8 mouse cellular contexts compared by ENCODE assay signal in the genomic region with DNA sequence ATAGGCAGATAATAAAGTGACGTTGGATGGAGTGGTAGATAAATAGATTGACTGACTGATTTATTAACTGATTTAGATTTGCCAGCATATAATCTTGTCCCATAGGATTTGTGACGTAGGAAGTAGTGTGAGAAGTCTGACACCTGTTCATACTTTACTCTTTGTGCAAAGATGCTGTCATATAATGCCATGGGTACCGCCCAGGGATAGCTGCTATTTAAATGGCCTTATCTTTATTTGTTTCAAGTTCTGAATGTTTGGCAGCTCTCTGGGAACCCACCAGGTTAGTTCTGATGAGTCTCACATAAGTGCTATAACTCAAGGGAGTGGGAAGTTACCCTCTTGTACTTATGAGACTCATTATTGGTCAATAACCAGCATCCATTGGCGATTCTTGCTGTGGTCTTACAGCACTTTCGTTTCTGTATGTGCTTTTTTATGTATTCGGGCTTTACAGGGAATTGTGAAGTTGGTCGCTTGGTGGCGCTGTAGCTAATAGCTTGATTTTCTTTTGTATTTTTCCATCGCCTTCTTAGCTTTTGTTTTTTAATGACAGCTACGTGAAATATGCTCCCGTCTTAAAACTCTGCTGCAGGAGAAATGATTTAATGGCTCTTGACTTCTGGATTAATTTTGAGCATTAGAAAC. TPM values are rescaled to one million over a fixed set of nuclear protein-coding genes. Genes with fewer than 3 reads are reported as not detected.
DNase-seq lines count a peak whose midpoint lies in the region; ATAC-seq and TF ChIP-seq lines count a peak whose summit lies in the region.

No protein-coding gene starts in this region.

- peak; percentile 46 for DNase-seq in CD4-positive helper T cell, adult 2 months (ENCODE audit: low read depth, low spot score)
- peak; percentile 58 for DNase-seq in c-Kit-positive CD71-positive TER-119-negative erythroid progenitor cells, embryonic 14.5 days (ENCODE audit: low read depth)
- DNase-seq in heart, postnatal 14 days = peak; percentile 77 to 85
- peak; percentile 89 to 90 for DNase-seq in kidney, postnatal 4 days
- DNase-seq in liver, embryonic 14.5 days (ENCODE audit: low read depth in 3 of 3, low spot score in 3 of 3) = peak; percentile 22 to 33 (median 27)
- DNase-seq in thymus, postnatal 0 days (ENCODE audit: low spot score) = peak; percentile 57

- WGBS in forebrain, embryonic 13.5 days = 28% methylated on average over 11 of the region's 11 CpGs
- WGBS in liver, embryonic 14.5 days (ENCODE audit: insufficient replicate concordance) = 17% methylated on average over 11 of the region's 11 CpGs
- 26% methylated on average over 11 of the region's 11 CpGs for WGBS in neural tube, embryonic 13.5 days

- no peaks in the 10 kb centered on the region for H3K9me3 ChIP-seq in forebrain, embryonic 13.5 days (replicated peaks)
- no peaks in the 10 kb centered on the region for H3K9me3 ChIP-seq in liver, embryonic 14.5 days (ENCODE audit: control insufficient read depth, low read length)
- no peaks in the 10 kb centered on the region for H3K9me3 ChIP-seq in neural tube, embryonic 13.5 days

- intact Hi-C loops in heart, postnatal 14 days (cut with DNase I) = loop anchor here (2.0 to 5.0 kb wide), 3 partner anchors 56 to 263 kb away; no protein-coding TSS in a partner anchor

- H3K27ac ChIP-seq in forebrain, embryonic 13.5 days = no peak overlapping the region
- no peak overlapping the region for H3K27ac ChIP-seq in liver, embryonic 14.5 days
- H3K27ac ChIP-seq in neural tube, embryonic 13.5 days (replicated peaks) = no peak overlapping the region

- H3K4me2 ChIP-seq in forebrain, embryonic 13.5 days = peak overlapping the region; percentile 24
- H3K4me2 ChIP-seq in liver, embryonic 14.5 days (ENCODE audit: low read depth) = peak overlapping the region; percentile 33; the same call in 1 of the 2 replicates
- H3K4me2 ChIP-seq in neural tube, embryonic 13.5 days = peak overlapping the region; percentile 37

- no peaks in the 10 kb centered on the region for H3K27me3 ChIP-seq in forebrain, embryonic 13.5 days
- no peaks in the 10 kb centered on the region for H3K27me3 ChIP-seq in liver, embryonic 14.5 days (ENCODE audit: control insufficient read depth, insufficient read depth, low read length)
- no peaks in the 10 kb centered on the region for H3K27me3 ChIP-seq in neural tube, embryonic 13.5 days

- TF ChIP-seq CTCF in liver, embryonic 14.5 days (IDR thresholded peaks at IDR 0.05; ENCODE audit: low read depth) = peak; percentile 40; the same call in 1 of the 2 replicates

- ATAC-seq in forebrain, embryonic 13.5 days = peak; percentile 63; the same call in 1 of the 2 replicates
- ATAC-seq in liver, embryonic 14.5 days (ENCODE audit: insufficient read depth) = no peak
- no peak for ATAC-seq in neural tube, embryonic 13.5 days (ENCODE audit: low read depth)

- H3K4me3 ChIP-seq in forebrain, embryonic 13.5 days = no peak overlapping the region
- no peak overlapping the region for H3K4me3 ChIP-seq in liver, embryonic 14.5 days (ENCODE audit: insufficient read depth in 1 of 2, low read depth in 2 of 2, low read length in 2 of 2)
- no peak overlapping the region for H3K4me3 ChIP-seq in neural tube, embryonic 13.5 days

- no peaks in the 10 kb centered on the region for H3K36me3 ChIP-seq in forebrain, embryonic 13.5 days (ENCODE audit: poor library complexity, severe bottlenecking)
- H3K36me3 ChIP-seq in liver, embryonic 14.5 days (replicated peaks; ENCODE audit: control insufficient read depth, insufficient read depth, low read depth) = no peaks in the 10 kb centered on the region
- H3K36me3 ChIP-seq in neural tube, embryonic 13.5 days = no peaks in the 10 kb centered on the region

- H3K9ac ChIP-seq in forebrain, embryonic 13.5 days = no peak overlapping the region
- no peak overlapping the region for H3K9ac ChIP-seq in liver, embryonic 14.5 days (replicated peaks)
- no peak overlapping the region for H3K9ac ChIP-seq in neural tube, embryonic 13.5 days

- peaks cover 4% of the 10 kb centered on the region; the same call in 1 of the 2 replicates for H3K4me1 ChIP-seq in forebrain, embryonic 13.5 days
- no peaks in the 10 kb centered on the region for H3K4me1 ChIP-seq in liver, embryonic 14.5 days (replicated peaks; ENCODE audit: control insufficient read depth in 2 of 2, insufficient read depth in 2 of 2, low read length in 1 of 2)
- 0 out of 2 replicates have a peak, but pooled peaks cover 5% of the 10 kb centered on the region for H3K4me1 ChIP-seq in neural tube, embryonic 13.5 days (replicated peaks)

- TF ChIP-seq EP300 in liver, embryonic 14.5 days (IDR thresholded peaks at IDR 0.05; ENCODE audit: low read depth) = no peak

RNA-seq across cellular contexts. Expression of gene Cerkl, which starts 55.2 kb away (rescaled TPM):
- 1.7 and 2.4 TPM in 2 replicates for polyA plus RNA-seq in forebrain, embryonic 13.5 days (2015; fragmentation: Nextera tagmentation; extraction: Ambion mirVana)
- total RNA-seq in heart, postnatal 14 days (2021) = under 1 TPM; 0.34 to 0.36 TPM
- polyA plus RNA-seq in liver, embryonic 14.5 days (2012; rRNA removed) = 0.75 and 1.2 TPM in 2 replicates
- polyA plus RNA-seq in liver, embryonic 14.5 days (2014; fragmentation: Nextera tagmentation; extraction: Ambion mirVana) = 1.5 and 5.0 TPM in 2 replicates
- 2.0 and 2.3 TPM in 2 replicates for polyA plus RNA-seq in neural tube, embryonic 13.5 days (2015; fragmentation: Nextera tagmentation; extraction: Ambion mirVana)
- 3.8 and 4.3 TPM in 2 replicates for polyA plus RNA-seq in thymus, postnatal 0 days (2015; fragmentation: Nextera tagmentation; extraction: Ambion mirVana)

RNA-seq across cellular contexts. Expression of gene Neurod1, which starts 55.2 kb away (rescaled TPM):
- 48.8 and 52.5 TPM in 2 replicates for polyA plus RNA-seq in forebrain, embryonic 13.5 days (2015; fragmentation: Nextera tagmentation; extraction: Ambion mirVana)
- total RNA-seq in heart, postnatal 14 days (2021) = not detected
- 0.01 and 0.06 TPM in 2 replicates for polyA plus RNA-seq in liver, embryonic 14.5 days (2012; rRNA removed)
- not detected in 2 replicates for polyA plus RNA-seq in liver, embryonic 14.5 days (2014; fragmentation: Nextera tagmentation; extraction: Ambion mirVana)
- 29.7 and 36.7 TPM in 2 replicates for polyA plus RNA-seq in neural tube, embryonic 13.5 days (2015; fragmentation: Nextera tagmentation; extraction: Ambion mirVana)
- not detected in 2 replicates for polyA plus RNA-seq in thymus, postnatal 0 days (2015; fragmentation: Nextera tagmentation; extraction: Ambion mirVana)

Comparison
In these comparisons a context has a peak if more than half of its experiments do, and no peak if none do; other contexts are left out.
1. DNase-seq: peak in every context shown above with its lines; median percentile 90 in kidney, postnatal 4 days; 81 in heart, postnatal 14 days; 58 in c-Kit-positive CD71-positive TER-119-negative erythroid progenitor cells, embryonic 14.5 days; 57 in thymus, postnatal 0 days; 46 in CD4-positive helper T cell, adult 2 months; 27 in liver, embryonic 14.5 days.
2. RNA of gene Neurod1, which starts 55.2 kb away (polyA plus RNA-seq): 48.8 to 52.5 TPM in forebrain, embryonic 13.5 days and 29.7 to 36.7 TPM in neural tube, embryonic 13.5 days; not detected in thymus, postnatal 0 days and 0.01 to 0.06 TPM in liver, embryonic 14.5 days; every median in the first group is over 10 times any median in the second.
3. Peak in every context shown above with its lines, with median percentiles within 50 percentile points of each other: H3K4me2 ChIP-seq.